Mouse (Mus musculus) G1E (cell line): ENCODE results near the gene Usp6nl. TPM values are rescaled to one million over a fixed set of nuclear protein-coding genes. Genes with fewer than 3 reads are reported as not detected.

Experiments used
- ATAC-seq: 2 replicates; pipeline ENCODE4 v1.8.0; 2016; ENCODE audit warnings: mild to moderate bottlenecking; ENCODE audit not compliant: insufficient number of reproducible peaks, poor library complexity, low FRiP score, severe bottlenecking; ENCODE audit errors: extremely low read depth
- DNase-seq: peaks from one replicate; pipeline ENCODE4 v3.0.0; 2012; ENCODE audit warnings: low spot score
- H3K27me3 ChIP-seq: 2 replicates; pipeline ENCODE4 v1.6.1; 2012; ENCODE audit warnings: mild to moderate bottlenecking, low read length, inconsistent platforms; ENCODE audit not compliant: insufficient read depth
- H3K36me3 ChIP-seq: replicated peaks from 2 replicates; pipeline ENCODE3; 2012; ENCODE audit warnings: mild to moderate bottlenecking, inconsistent platforms
- H3K4me1 ChIP-seq: 2 replicates; pipeline ENCODE4 v1.6.1; 2012; ENCODE audit warnings: low read depth, low read length, inconsistent platforms, mixed read lengths; ENCODE audit not compliant: insufficient read depth
- H3K4me3 ChIP-seq: 2 replicates; pipeline ENCODE4 v1.5.1; 2012; ENCODE audit warnings: low read depth, mild to moderate bottlenecking, inconsistent platforms, low read length, moderate library complexity, mixed read lengths
- H3K9me3 ChIP-seq: replicated peaks from 2 replicates; pipeline ENCODE4 v1.6.1; 2012; ENCODE audit warnings: inconsistent platforms
- CTCF ChIP-seq: IDR thresholded peaks from 2 replicates; pipeline ENCODE4 v1.5.1; 2012; ENCODE audit warnings: low read depth, low read length, inconsistent platforms, mixed read lengths
- GATA1 ChIP-seq: IDR thresholded peaks from 2 replicates; pipeline ENCODE4 v1.6.1; 2012; ENCODE audit warnings: borderline replicate concordance, low read length, inconsistent platforms, mixed read lengths
- GATA2 ChIP-seq: IDR thresholded peaks from 2 replicates; pipeline ENCODE4 v1.6.1; 2012; ENCODE audit warnings: low read depth, low read length, inconsistent platforms, borderline replicate concordance
- POLR2AphosphoS5 ChIP-seq: IDR thresholded peaks from 2 replicates; pipeline ENCODE4 v1.6.1; 2012; ENCODE audit warnings: low read depth, low read length, inconsistent platforms; ENCODE audit not compliant: insufficient replicate concordance
- TAL1 ChIP-seq: conservative IDR thresholded peaks from 2 replicates; pipeline ENCODE4 v1.6.1; 2012; ENCODE audit warnings: low read depth, low read length, inconsistent platforms, mixed read lengths
- polyA plus RNA-seq: library from polyadenylated mRNA; stranded (reverse); fragments of >175 nt; gene quantifications from 2 replicates; pipeline ENCODE4 v1.2.3, GENCODE M21; 2012
- total RNA-seq, 2 experiments: library from RNA; stranded (forward) in 1 of 2; stranded (reverse) in 1 of 2; fragments of 200-1000 nt in 1 of 2; fragments of >200 nt in 1 of 2; fragmentation: Nextera tagmentation in 1 of 2; gene quantifications; 2 replicates each; pipeline ENCODE4 v1.2.3; 2014 to 2017

Usp6nl gene
- total RNA-seq (2014; fragmentation: Nextera tagmentation), result 42.7 and 45.3 TPM in 2 replicates
- total RNA-seq (2017), result 17.3 and 17.5 TPM in 2 replicates
- 17.2 and 20.8 TPM in 2 replicates for polyA plus RNA-seq

DNA sequence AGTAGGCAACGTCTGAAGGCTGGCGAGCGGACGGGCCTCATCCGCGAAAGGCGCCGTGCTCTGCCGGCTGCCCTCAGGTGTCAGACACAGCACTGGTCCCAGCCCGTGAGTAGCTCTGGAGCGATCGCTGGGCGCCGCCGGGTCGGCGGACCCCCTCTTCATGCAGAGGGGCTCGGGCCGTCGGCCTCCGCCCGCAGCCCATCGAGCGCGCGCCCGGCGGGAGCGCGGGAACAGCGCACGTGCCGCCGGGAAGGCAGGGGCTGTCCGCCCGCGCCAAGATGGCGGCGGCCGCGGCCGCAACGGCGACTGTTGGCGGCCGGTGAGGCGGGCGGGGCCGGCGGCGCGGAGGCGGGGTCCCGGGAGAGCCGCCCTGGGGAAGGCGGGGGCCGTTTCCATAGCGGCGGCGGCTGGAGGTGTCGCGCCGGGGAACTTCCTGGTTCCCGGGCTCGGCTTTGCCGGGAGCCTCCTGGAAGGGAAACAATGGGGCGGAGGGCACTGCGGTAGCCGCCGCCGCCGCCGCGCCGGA is at the start of gene Usp6nl:
TSS of gene Usp6nl (plus strand) at position 292 of the 526 bp plus-strand sequence.
- TF ChIP-seq GATA1, result no peak
- TF ChIP-seq POLR2AphosphoS5, result no peak
- no peak for TF ChIP-seq GATA2
- no peak for TF ChIP-seq CTCF
- TF ChIP-seq TAL1, result no peak
- no peaks in the 10 kb centered on the region for H3K9me3 ChIP-seq
- ATAC-seq (peak; percentile 30; the same call in 1 of the 2 replicates), DNase-seq (peak; percentile 88)
- H3K36me3 ChIP-seq, result peaks cover 12% of the 10 kb centered on the region
- H3K4me1 ChIP-seq, result peaks cover 32% of the 10 kb centered on the region
- no peaks in the 10 kb centered on the region for H3K27me3 ChIP-seq
- peak within 1 kb of the TSS; percentile 90 for H3K4me3 ChIP-seq

DNA sequence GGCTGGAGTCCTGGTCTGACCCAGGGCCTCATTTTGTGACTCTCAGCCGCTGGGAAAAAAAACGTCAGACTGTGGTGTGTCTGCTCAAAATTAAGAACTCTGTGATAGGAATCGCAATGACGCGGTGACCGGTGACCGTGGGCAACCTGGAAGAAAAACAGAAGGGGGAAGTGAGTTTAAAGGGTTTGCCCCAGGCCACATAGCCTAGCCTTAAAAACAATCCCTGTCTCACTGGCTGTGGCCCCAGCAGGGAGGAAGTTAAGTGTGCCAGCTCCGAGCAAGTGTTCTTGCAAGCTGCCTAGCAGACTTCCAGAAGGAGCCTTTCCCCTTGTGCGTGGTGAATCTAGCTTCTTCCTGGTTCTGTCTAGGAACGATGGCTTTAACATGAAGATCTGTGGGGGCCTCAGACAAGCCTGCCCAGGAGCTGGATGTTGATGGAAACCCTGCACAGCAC is 49.0 kb upstream of the Usp6nl start:
- no peaks in the 10 kb centered on the region for H3K9me3 ChIP-seq
- no peaks in the 10 kb centered on the region for H3K36me3 ChIP-seq
- TF ChIP-seq TAL1, result no peak
- peak; percentile 70 for ATAC-seq
- peak; percentile 61 for DNase-seq
- peaks cover 46% of the 10 kb centered on the region for H3K4me1 ChIP-seq
- H3K27me3 ChIP-seq, result no peaks in the 10 kb centered on the region
- peak overlapping the region; percentile 51; the same call in 1 of the 2 replicates for H3K4me3 ChIP-seq

DNA sequence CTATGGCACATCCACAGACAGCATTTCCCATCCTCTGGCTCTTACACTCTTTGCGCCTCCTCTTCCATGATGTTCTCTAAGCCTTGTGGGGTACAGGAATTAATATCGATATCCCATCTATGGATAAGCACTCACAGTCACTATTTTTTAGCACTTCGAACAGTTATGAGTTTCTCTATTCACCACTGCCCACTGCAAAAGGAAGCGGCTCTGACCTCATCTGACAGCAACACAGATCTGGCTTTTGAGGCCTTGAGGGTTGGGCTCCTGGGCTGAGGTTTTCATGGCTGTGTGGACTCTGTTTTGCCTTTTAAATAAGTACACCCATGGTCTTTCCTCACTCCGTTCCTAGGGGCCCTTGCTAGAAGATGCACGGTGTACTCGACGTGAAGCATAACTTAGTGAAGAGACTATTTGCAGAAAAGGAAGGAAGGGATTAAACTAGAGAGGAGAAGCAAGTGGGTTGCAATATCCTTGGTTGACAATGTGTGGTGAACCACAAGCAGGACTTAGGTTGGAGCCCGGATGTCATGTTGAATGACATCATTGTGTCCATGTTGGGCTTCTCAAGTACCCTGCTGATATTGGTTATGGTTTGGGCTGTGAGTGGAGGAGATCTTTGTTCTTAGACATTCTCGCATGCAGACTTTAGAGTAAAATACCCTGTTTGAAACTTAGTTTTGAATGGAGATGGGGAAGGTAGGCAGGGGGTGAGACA is 43.5 kb upstream of the Usp6nl start:
- DNase-seq (no peak), ATAC-seq (no peak)
- no peaks in the 10 kb centered on the region for H3K9me3 ChIP-seq
- H3K27me3 ChIP-seq, result no peaks in the 10 kb centered on the region
- H3K36me3 ChIP-seq, result no peaks in the 10 kb centered on the region
- H3K4me1 ChIP-seq, result peaks cover 66% of the 10 kb centered on the region
- H3K4me3 ChIP-seq, result no peak overlapping the region
- no peak for TF ChIP-seq POLR2AphosphoS5
- TF ChIP-seq GATA2, result no peak
- TF ChIP-seq GATA1, result no peak
- TF ChIP-seq TAL1, result no peak
- no peak for TF ChIP-seq CTCF

DNA sequence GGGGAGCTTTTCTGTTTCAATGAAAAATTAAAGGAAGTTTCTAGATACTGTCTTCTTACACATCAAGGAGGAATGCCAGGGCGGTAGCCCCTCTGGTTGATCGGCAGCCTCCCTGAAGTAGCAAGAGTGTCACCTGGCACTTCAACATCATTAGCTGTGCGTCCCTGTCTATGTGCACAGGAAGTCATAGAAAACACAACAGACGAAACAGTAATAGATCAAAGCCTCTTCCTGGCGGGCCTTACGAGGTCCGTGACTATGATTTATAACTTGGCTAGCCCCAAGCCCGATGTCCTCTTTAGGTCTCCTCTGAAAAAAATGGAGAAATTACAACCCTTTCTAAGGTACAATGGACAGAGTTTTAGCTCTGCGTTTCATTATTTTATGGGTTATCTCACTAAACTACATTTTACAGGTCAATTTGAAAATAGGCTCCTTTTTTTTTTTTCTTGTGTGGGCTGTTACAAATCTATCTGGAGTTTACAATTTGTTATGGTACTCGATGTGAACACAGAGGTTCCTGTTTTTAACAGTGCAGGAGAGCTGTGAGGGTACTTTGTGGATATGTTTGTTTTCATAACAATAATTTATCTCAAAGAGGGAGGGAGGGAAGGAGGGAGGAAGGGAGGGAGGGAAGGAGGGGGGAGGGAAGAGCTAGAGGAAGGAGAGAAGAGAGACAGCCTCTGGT is 42.7 kb upstream of the Usp6nl start:
- Histone ChIP-seq H3K27me3 (no peaks in the 10 kb centered on the region), H3K9me3 (no peaks in the 10 kb centered on the region), H3K4me3 (no peak overlapping the region), H3K36me3 (no peaks in the 10 kb centered on the region), H3K4me1 (peaks cover 67% of the 10 kb centered on the region)
- ATAC-seq (no peak), DNase-seq (no peak)
- TF ChIP-seq POLR2AphosphoS5 (no peak), GATA2 (no peak), CTCF (no peak), TAL1 (no peak), GATA1 (no peak)

DNA sequence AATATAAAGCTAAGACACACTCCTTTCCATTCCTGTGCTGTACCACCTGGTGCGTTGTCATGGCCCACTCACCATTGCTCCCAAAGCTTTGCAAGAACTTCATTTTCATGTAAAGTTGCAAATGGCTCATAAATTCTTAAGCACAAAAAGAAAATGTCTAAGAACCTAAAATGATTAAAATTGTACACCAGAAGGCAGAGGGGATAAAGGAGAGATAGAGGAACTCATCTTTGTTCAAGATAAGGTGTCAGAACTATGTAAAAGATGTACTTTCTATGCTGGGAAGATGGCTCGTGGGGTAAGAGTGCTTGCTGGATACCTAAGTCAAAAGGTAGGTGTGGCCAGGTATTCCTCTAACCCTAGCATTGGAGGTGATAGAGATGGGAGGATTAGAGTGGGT is 38.9 kb upstream of the Usp6nl start:
- Histone ChIP-seq H3K27me3 (no peaks in the 10 kb centered on the region), H3K9me3 (peaks cover 5% of the 10 kb centered on the region), H3K36me3 (no peaks in the 10 kb centered on the region), H3K4me3 (no peak overlapping the region), H3K4me1 (peaks cover 81% of the 10 kb centered on the region)
- no peak for TF ChIP-seq TAL1
- no peak for TF ChIP-seq GATA2
- TF ChIP-seq GATA1, result no peak
- no peak for TF ChIP-seq POLR2AphosphoS5
- no peak for TF ChIP-seq CTCF
- DNase-seq (no peak), ATAC-seq (no peak)

DNA sequence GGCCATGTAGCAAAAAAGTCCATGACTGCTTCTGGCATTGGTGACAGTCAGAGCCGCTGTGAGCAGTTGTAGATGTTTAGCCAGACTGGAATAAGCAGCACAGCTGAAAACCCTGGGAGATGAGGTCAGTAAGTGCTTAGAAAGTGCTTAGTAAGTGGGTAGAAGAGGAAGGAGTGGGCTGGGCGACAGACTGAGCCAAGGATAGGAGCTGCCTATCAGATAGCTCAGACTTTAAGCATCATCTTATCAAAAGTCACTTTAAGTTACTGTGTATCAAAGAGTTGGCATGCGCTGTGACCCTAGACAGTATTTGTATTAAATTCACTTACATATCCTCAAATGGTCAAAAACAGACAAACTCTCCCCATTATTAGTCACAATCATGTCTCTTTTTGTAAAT is 37.7 kb upstream of the Usp6nl start:
- TF ChIP-seq POLR2AphosphoS5 (no peak), TAL1 (peak; percentile 15; the same call in 1 of the 2 replicates)
- Histone ChIP-seq H3K27me3 (no peaks in the 10 kb centered on the region), H3K4me1 (peaks cover 69% of the 10 kb centered on the region), H3K4me3 (no peak overlapping the region), H3K9me3 (peaks cover 5% of the 10 kb centered on the region), H3K36me3 (no peaks in the 10 kb centered on the region)
- DNase-seq, result no peak
- ATAC-seq, result peak; percentile 61
